Mouse (Mus musculus): Measurements from ENCODE around the gene Gm36079.
"Not testable (repeated sequence)": the region's sequence is repeated elsewhere in the genome, so short reads cannot be mapped to it uniquely, and the experiment has no call there.

DNA sequence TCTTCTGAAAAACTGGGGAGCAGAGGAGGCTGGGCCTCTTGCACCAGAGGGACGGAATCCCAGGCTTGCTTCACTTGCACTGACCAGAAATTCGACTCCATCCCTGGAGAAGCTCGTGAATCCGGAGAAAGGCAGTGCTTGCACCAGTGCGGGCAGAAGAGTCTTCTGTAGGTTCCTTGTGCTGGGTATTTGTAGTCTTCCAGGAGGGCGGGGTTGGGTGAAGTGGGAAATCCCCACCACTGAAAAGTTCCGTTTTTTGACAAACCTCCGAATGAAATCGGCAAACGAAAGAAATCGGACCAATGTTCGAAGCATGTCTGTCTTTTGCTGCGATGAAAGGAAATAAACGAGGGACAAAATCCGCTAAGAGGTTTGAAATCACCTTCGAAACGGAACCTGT lies at the start of gene Gm36079:
- TF ChIP-seq POLR2A (IDR thresholded peaks at IDR 0.05; ENCODE audit: borderline replicate concordance, low read depth, low read length); CTCF (IDR thresholded peaks at IDR 0.05; ENCODE audit: low read depth, low read length): not testable (repeated sequence)

All from bone marrow macrophage, adult 2 months (primary cell).